ENCODE assay signal across 9 mouse cellular contexts in genomic region chr11:117888853-117889822, GRCm38 (mm10). TPM values are rescaled to one million over a fixed set of nuclear protein-coding genes. Genes with fewer than 3 reads are reported as not detected.
DNase-seq lines count a peak whose midpoint lies in the region; ATAC-seq and TF ChIP-seq lines count a peak whose summit lies in the region.
"Had no signal": no experiment of that assay in that cellular context is flagged by ENCODE, and none has a peak within 500 bp of the region (broad histone marks: within the 10 kb centered on the region; RNA-seq: fewer than 3 reads in every experiment).

No protein-coding gene starts in this region.

- no peak overlapping the region for H3ac ChIP-seq in myocyte (ENCODE audit: control insufficient read depth, insufficient read length)

- WGBS in kidney, embryonic 15.5 days = 7% methylated on average over 33 of the region's 33 CpGs
- WGBS in hindbrain, postnatal 0 days = 6% methylated on average over 33 of the region's 33 CpGs

- no peak for TF ChIP-seq CTCF in hindbrain, postnatal 0 days (IDR thresholded peaks at IDR 0.05; ENCODE audit: low read depth)

- no peaks in the 10 kb centered on the region for H3K79me2 ChIP-seq in myocyte (ENCODE audit: control insufficient read depth, insufficient read depth)

- peak overlapping the region; percentile 55 for H3K4me2 ChIP-seq in kidney, embryonic 15.5 days
- peak overlapping the region; percentile 43 for H3K4me2 ChIP-seq in hindbrain, postnatal 0 days (ENCODE audit: low read depth, low read length)
- peak overlapping the region; percentile 22 for H3K4me2 ChIP-seq in myocyte (ENCODE audit: low read depth)

- no peak for DNase-seq in kidney, adult 9 months
- DNase-seq in embryo, embryonic 10.5 days (ENCODE audit: low spot score) = peak; percentile 61
- peak; percentile 53 for DNase-seq in hindbrain, postnatal 0 days (ENCODE audit: low spot score)
- no peak for DNase-seq in spleen, adult 18-20 months
- DNase-seq in left cerebral cortex, adult 11 months (ENCODE audit: low spot score) = no peak
- DNase-seq in gastrocnemius, adult 8-10 months (ENCODE audit: low spot score in 2 of 2) = no peak

- 0 out of 2 replicates have a peak overlapping the region, but pooled peaks have one; percentile 24 for H3K27ac ChIP-seq in kidney, embryonic 15.5 days
- no peak overlapping the region for H3K27ac ChIP-seq in hindbrain, postnatal 0 days

- no peak for ATAC-seq in kidney, embryonic 15.5 days (replicated peaks; ENCODE audit: low FRiP score)
- peak; percentile 48; the same call in 1 of the 2 replicates for ATAC-seq in hindbrain, postnatal 0 days

- no peak for TF ChIP-seq POLR2A in myocyte (IDR thresholded peaks at IDR 0.05; ENCODE audit: insufficient read length, low read depth)

- no peaks in the 10 kb centered on the region for H3K36me3 ChIP-seq in kidney, embryonic 15.5 days
- H3K36me3 ChIP-seq in hindbrain, postnatal 0 days (ENCODE audit: insufficient read depth, low read length) = no peaks in the 10 kb centered on the region
- no peaks in the 10 kb centered on the region for H3K36me3 ChIP-seq in myocyte (ENCODE audit: control insufficient read depth, insufficient read depth)

- peaks cover 38% of the 10 kb centered on the region for H3K27me3 ChIP-seq in kidney, embryonic 15.5 days
- peaks cover 4% of the 10 kb centered on the region; the same call in 1 of the 2 replicates for H3K27me3 ChIP-seq in hindbrain, postnatal 0 days (ENCODE audit: insufficient read depth, low read length)
- no peaks in the 10 kb centered on the region for H3K27me3 ChIP-seq in myocyte (ENCODE audit: control insufficient read depth, insufficient read depth, insufficient read length)

- H3K4me1 ChIP-seq in kidney, embryonic 15.5 days = peaks cover 56% of the 10 kb centered on the region
- peaks cover 23% of the 10 kb centered on the region for H3K4me1 ChIP-seq in hindbrain, postnatal 0 days (ENCODE audit: insufficient read depth, low read length)

- peak overlapping the region; percentile 12; the same call in 1 of the 2 replicates for H3K9ac ChIP-seq in kidney, embryonic 15.5 days
- peak overlapping the region; percentile 24; the same call in 1 of the 2 replicates for H3K9ac ChIP-seq in hindbrain, postnatal 0 days (replicated peaks; ENCODE audit: low read length)

- no peaks in the 10 kb centered on the region for H3K9me3 ChIP-seq in kidney, embryonic 15.5 days (replicated peaks)
- no peaks in the 10 kb centered on the region for H3K9me3 ChIP-seq in hindbrain, postnatal 0 days (ENCODE audit: low read length)

- peak overlapping the region; percentile 25 for H3K4me3 ChIP-seq in kidney, embryonic 15.5 days (replicated peaks)
- peak overlapping the region; percentile 11; the same call in 1 of the 2 replicates for H3K4me3 ChIP-seq in hindbrain, postnatal 0 days (ENCODE audit: low read length)
- H3K4me3 ChIP-seq in myocyte = no peak overlapping the region

TF ChIP-seq in myocyte, 11 proteins besides CTCF, POLR2A, EP300 and RAD21:
- TF ChIP-seq MYOG (IDR thresholded peaks at IDR 0.05; ENCODE audit: control insufficient read depth in 1 of 3, insufficient read depth in 1 of 3, insufficient read length in 2 of 3, low read depth in 2 of 3) (peak in 1 of 3 experiments; percentile 80), TCF3 (IDR thresholded peaks at IDR 0.05; ENCODE audit: insufficient read length, low read depth) (no peak), MAX (IDR thresholded peaks at IDR 0.05; ENCODE audit: low read depth) (no peak), TCF12 (IDR thresholded peaks at IDR 0.05; ENCODE audit: insufficient read depth, poor library complexity, severe bottlenecking) (no peak), MYOD1 (IDR thresholded peaks at IDR 0.05; ENCODE audit: control insufficient read depth in 1 of 3, insufficient read length in 2 of 3, low read depth in 2 of 3) (peak in 2 of 3 experiments; percentile 28 to 59)

RNA-seq across cellular contexts. Expression of gene Tha1, which starts 15.9 kb away (rescaled TPM):
- 5.3 TPM in 2 replicates for polyA plus RNA-seq in kidney, embryonic 15.5 days (2015; fragmentation: Nextera tagmentation; extraction: Ambion mirVana)
- 1.9 and 4.7 TPM in 2 replicates for total RNA-seq in hindbrain, postnatal 0 days (2014; rRNA removed)
- polyA plus RNA-seq in hindbrain, postnatal 0 days (2015; fragmentation: Nextera tagmentation; extraction: Ambion mirVana) = 2.0 and 3.4 TPM in 2 replicates
- 2.5 TPM for polyA plus RNA-seq in myocyte (2012; fragmentation: generic; extraction: Trizol)
- total RNA-seq in gastrocnemius, adult 8-10 months (2022) = 1 to 10 TPM; 2.7 to 3.8 (median 3.4) TPM

RNA-seq across cellular contexts. Expression of gene Tmem235, which starts 28.6 kb away (rescaled TPM):
- not detected in 2 replicates for polyA plus RNA-seq in kidney, embryonic 15.5 days (2015; fragmentation: Nextera tagmentation; extraction: Ambion mirVana)
- 0.31 and 0.58 TPM in 2 replicates for total RNA-seq in hindbrain, postnatal 0 days (2014; rRNA removed)
- polyA plus RNA-seq in hindbrain, postnatal 0 days (2015; fragmentation: Nextera tagmentation; extraction: Ambion mirVana) = 0.09 TPM in 1 of 2 replicates, not detected in the other
- not detected for polyA plus RNA-seq in myocyte (2012; fragmentation: generic; extraction: Trizol)
- total RNA-seq in gastrocnemius, adult 8-10 months (2022) = not detected
- total RNA-seq: liver, adult 2 months had no signal
- polyA plus RNA-seq: liver, adult 2 months had no signal

RNA-seq across cellular contexts. Expression of gene Birc5, which starts 40.1 kb away (rescaled TPM):
- 310 and 329 TPM in 2 replicates for polyA plus RNA-seq in kidney, embryonic 15.5 days (2015; fragmentation: Nextera tagmentation; extraction: Ambion mirVana)
- total RNA-seq in hindbrain, postnatal 0 days (2014; rRNA removed) = 5.6 and 14.6 TPM in 2 replicates
- 45.3 and 50.4 TPM in 2 replicates for polyA plus RNA-seq in hindbrain, postnatal 0 days (2015; fragmentation: Nextera tagmentation; extraction: Ambion mirVana)
- polyA plus RNA-seq in myocyte (2012; fragmentation: generic; extraction: Trizol) = 60.7 TPM
- total RNA-seq in gastrocnemius, adult 8-10 months (2022) = under 1 TPM in 1 of 4 experiments, not detected in 3; 0.24 TPM

Comparison
In these comparisons a context has a peak if more than half of its experiments do, and no peak if none do; other contexts are left out.
1. DNase-seq: peak in embryo, embryonic 10.5 days (single experiment) and hindbrain, postnatal 0 days (single experiment); none in kidney, adult 9 months (single experiment), spleen, adult 18-20 months (0 of 2), left cerebral cortex, adult 11 months (single experiment) and gastrocnemius, adult 8-10 months (0 of 2).
2. Peak in every context shown above with its lines, with median percentiles within 50 percentile points of each other: H3K4me2 ChIP-seq.